Mouse (Mus musculus): ENCODE results near the gene Zcchc8. TPM values are rescaled to one million over a fixed set of nuclear protein-coding genes. Genes with fewer than 3 reads are reported as not detected.

The Zcchc8 gene
- polyA plus RNA-seq (2012; rRNA removed): 94.0 and 121 TPM in 2 replicates

GRCm38 (mm10) chr5:123720328-123721311 lies at the start of gene Zcchc8:
Gene Zcchc8 (minus strand): TSS chr5:123721100.

GRCm38 (mm10) chr5:123749065-123750064 lies 28.5 kb upstream of the Zcchc8 start, which contains the start of the genes Rsrc2 and Kntc1:
Gene Rsrc2 (minus strand): TSS chr5:123749414.
Gene Kntc1 (plus strand): TSS chr5:123749716.

GRCm38 (mm10) chr5:123684221-123685144 lies 36.4 kb downstream of the Zcchc8 start, which contains the start of gene Clip1:
Gene Clip1 (minus strand): TSS chr5:123684618.

Other genes with a start within 250 kb of the Zcchc8 start
- gene Lrrc43, start 231.8 kb downstream of the Zcchc8 start, polyA plus RNA-seq (2012; rRNA removed): 0.04 and 0.05 TPM in 2 replicates
- not detected in 2 replicates for gene Il31, start 231.6 kb downstream of the Zcchc8 start, polyA plus RNA-seq (2012; rRNA removed)
- 1.1 and 2.4 TPM in 2 replicates for gene B3gnt4, start 210.6 kb downstream of the Zcchc8 start, polyA plus RNA-seq (2012; rRNA removed)
- 89.4 and 110 TPM in 2 replicates for gene Diablo, start 196.9 kb downstream of the Zcchc8 start, polyA plus RNA-seq (2012; rRNA removed)
- 4.1 and 5.3 TPM in 2 replicates for gene Gm49027, start 195.6 kb downstream of the Zcchc8 start, polyA plus RNA-seq (2012; rRNA removed)
- gene Vps33a, start 148.1 kb downstream of the Zcchc8 start, polyA plus RNA-seq (2012; rRNA removed): 23.4 and 27.0 TPM in 2 replicates
- gene Clip1, start 36.5 kb downstream of the Zcchc8 start, polyA plus RNA-seq (2012; rRNA removed): 56.3 and 90.1 TPM in 2 replicates
- gene Rsrc2, start 28.3 kb upstream of the Zcchc8 start, polyA plus RNA-seq (2012; rRNA removed): 194 and 240 TPM in 2 replicates
- 32.3 and 45.0 TPM in 2 replicates for gene Kntc1, start 28.6 kb upstream of the Zcchc8 start, polyA plus RNA-seq (2012; rRNA removed)
- gene Hcar2, start 144.4 kb upstream of the Zcchc8 start, polyA plus RNA-seq (2012; rRNA removed): 0.02 TPM in 1 of 2 replicates, not detected in the other
- 0.06 and 0.11 TPM in 2 replicates for gene Hcar1, start 158.9 kb upstream of the Zcchc8 start, polyA plus RNA-seq (2012; rRNA removed)
- 93.9 and 138 TPM in 2 replicates for gene Denr, start 186.1 kb upstream of the Zcchc8 start, polyA plus RNA-seq (2012; rRNA removed)
- gene Gm43518, start 206.3 kb upstream of the Zcchc8 start, polyA plus RNA-seq (2012; rRNA removed): 0.83 and 0.90 TPM in 2 replicates
- gene Ccdc62, start 209.6 kb upstream of the Zcchc8 start, polyA plus RNA-seq (2012; rRNA removed): 4.0 and 6.8 TPM in 2 replicates

Measured in central nervous system, embryonic 11.5 days (tissue).